Mouse (Mus musculus) heart, embryonic 14.5 days (tissue): ENCODE data around the gene Enah. TPM values are rescaled to one million over a fixed set of nuclear protein-coding genes. Genes with fewer than 3 reads are reported as not detected.

Source experiments
- ATAC-seq: fragments of 200-750 bp; cut with Nextera tagmentation; 2 replicates; pipeline ENCODE4 v1.8.0; 2017; ENCODE audit warnings: low read depth, moderate TSS enrichment; ENCODE audit not compliant: insufficient number of reproducible peaks, insufficient read depth, low FRiP score
- H3K27ac ChIP-seq, 2 experiments: fragments of 200-500 bp in 1 of 2; fragments of 300-500 bp in 1 of 2; sonication (generic) in 1 of 2; replicated peaks in 1 of 2; 2 replicates each; pipeline ENCODE4 v1.5.1; 2012 to 2014; ENCODE audit warnings: low read depth in 2 of 2, low read length in 2 of 2, control low read depth in 1 of 2, mild to moderate bottlenecking in 1 of 2, mixed read lengths in 1 of 2; ENCODE audit not compliant: control insufficient read depth in 1 of 2, insufficient read depth in 1 of 2
- H3K27me3 ChIP-seq: fragments of 300-500 bp; sonication (generic); 2 replicates; pipeline ENCODE4 v1.6.1; 2014; ENCODE audit warnings: mild to moderate bottlenecking, low read length, control low read depth; ENCODE audit not compliant: control insufficient read depth, insufficient read depth
- H3K36me3 ChIP-seq: fragments of 300-500 bp; sonication (generic); 2 replicates; pipeline ENCODE4 v1.6.1; 2014; ENCODE audit warnings: mild to moderate bottlenecking, control low read depth, low read length, mixed read lengths; ENCODE audit not compliant: control insufficient read depth, insufficient read depth
- H3K4me1 ChIP-seq, 2 experiments: fragments of 200-500 bp in 1 of 2; fragments of 300-500 bp in 1 of 2; sonication (generic) in 1 of 2; 2 replicates each; pipeline ENCODE4 v1.6.1; 2012 to 2014; ENCODE audit warnings: low read length in 2 of 2, control low read depth in 1 of 2, mixed read lengths in 1 of 2; ENCODE audit not compliant: control insufficient read depth in 2 of 2, insufficient read depth in 2 of 2
- H3K4me2 ChIP-seq: fragments of 300-500 bp; sonication (generic); 2 replicates; pipeline ENCODE4 v1.6.1; 2014; ENCODE audit warnings: mild to moderate bottlenecking, low read length
- H3K4me3 ChIP-seq, 2 experiments: fragments of 200-500 bp in 1 of 2; fragments of 300-500 bp in 1 of 2; sonication (generic) in 1 of 2; 2 replicates each; pipeline ENCODE4 v1.5.1; 2012 to 2014; ENCODE audit warnings: low read length in 2 of 2, mild to moderate bottlenecking in 2 of 2, control low read depth in 1 of 2, low read depth in 1 of 2, moderate library complexity in 1 of 2; ENCODE audit not compliant: control insufficient read depth in 1 of 2, insufficient read depth in 1 of 2
- H3K9ac ChIP-seq: fragments of 300-500 bp; sonication (generic); 2 replicates; pipeline ENCODE4 v1.6.1; 2014; ENCODE audit warnings: mild to moderate bottlenecking, low read length
- H3K9me3 ChIP-seq: fragments of 300-500 bp; sonication (generic); 2 replicates; pipeline ENCODE4 v1.6.1; 2016; ENCODE audit warnings: low read length, control low read depth; ENCODE audit not compliant: control insufficient read depth
- WGBS: fragments of 180-500 bp; shearing (Covaris S2); extraction: QIAGEN DNeasy Blood & Tissue Kit; methylation state at CpG from one replicate; pipeline ENCODE4 v1.1.7; 2014; 5-methylcytosine and 5-hydroxymethylcytosine counted together
- polyA plus RNA-seq: library from polyadenylated mRNA; unstranded; fragments of >200 nt; fragmentation: Nextera tagmentation; extraction: Ambion mirVana; gene quantifications from 2 replicates; pipeline ENCODE4 v1.2.1, GENCODE M21; 2014

Gene Enah
- polyA plus RNA-seq, 1 experiment from 2014 or later = 26.1 TPM

GRCm38 (mm10) chr1:182026821-182027220, 7.0 kb upstream of the Enah start:
- H3K27me3 ChIP-seq = no peaks in the 10 kb centered on the region
- no peaks in the 10 kb centered on the region for H3K36me3 ChIP-seq
- no peak for ATAC-seq
- H3K4me1 ChIP-seq = peaks cover 20 to 39% of the 10 kb centered on the region in 2 experiments
- no peaks in the 10 kb centered on the region for H3K9me3 ChIP-seq
- no peak overlapping the region for H3K4me2 ChIP-seq
- 0 out of 2 replicates have a peak overlapping the region, but pooled peaks have one; percentile 35 for H3K9ac ChIP-seq
- H3K27ac ChIP-seq = peak overlapping the region; percentile 75 to 76
- 79% methylated on average over 5 of the region's 5 CpGs for WGBS
- H3K4me3 ChIP-seq = no peak overlapping the region

GRCm38 (mm10) chr1:182026120-182026519, 6.3 kb upstream of the Enah start:
- ATAC-seq = 0 out of 2 replicates have a peak, but pooled peaks have one; percentile 10
- 26% methylated on average over 7 of the region's 7 CpGs for WGBS
- no peaks in the 10 kb centered on the region for H3K9me3 ChIP-seq
- H3K27me3 ChIP-seq = no peaks in the 10 kb centered on the region
- H3K27ac ChIP-seq = peak overlapping the region; percentile 75 to 76
- peak overlapping the region; percentile 12; the same call in 1 of the 2 replicates for H3K4me2 ChIP-seq
- H3K36me3 ChIP-seq = no peaks in the 10 kb centered on the region
- 0 out of 2 replicates have a peak overlapping the region, but pooled peaks have one; percentile 18 for H3K9ac ChIP-seq
- H3K4me1 ChIP-seq = peaks cover 20 to 46% of the 10 kb centered on the region in 2 experiments
- no peak overlapping the region for H3K4me3 ChIP-seq

GRCm38 (mm10) chr1:182021691-182022299, 2.0 kb upstream of the Enah start:
- 49% methylated on average over 6 of the region's 6 CpGs for WGBS
- peak overlapping the region in 1 of 2 experiments; percentile 97; a peak in 2 of 4 replicates for H3K27ac ChIP-seq
- H3K9ac ChIP-seq = no peak overlapping the region
- H3K27me3 ChIP-seq = no peaks in the 10 kb centered on the region
- H3K4me3 ChIP-seq = no peak overlapping the region
- no peaks in the 10 kb centered on the region for H3K36me3 ChIP-seq
- no peak for ATAC-seq
- H3K4me2 ChIP-seq = no peak overlapping the region
- H3K4me1 ChIP-seq = peaks cover 3 to 34% of the 10 kb centered on the region in 2 experiments
- no peaks in the 10 kb centered on the region for H3K9me3 ChIP-seq

GRCm38 (mm10) chr1:182020831-182021460, 1.2 kb upstream of the Enah start:
- peak overlapping the region; percentile 98 to 99 for H3K4me3 ChIP-seq
- H3K36me3 ChIP-seq = peaks cover 1% of the 10 kb centered on the region
- peak overlapping the region; percentile 98 for H3K9ac ChIP-seq
- H3K27me3 ChIP-seq = no peaks in the 10 kb centered on the region
- peak overlapping the region; percentile 71 for H3K4me2 ChIP-seq
- peaks cover 0 to 27% of the 10 kb centered on the region in 2 experiments; a peak in 2 of 4 replicates for H3K4me1 ChIP-seq
- no peak for ATAC-seq
- 25% methylated on average over 11 of the region's 11 CpGs for WGBS
- no peaks in the 10 kb centered on the region for H3K9me3 ChIP-seq
- peak overlapping the region; percentile 94 to 97 for H3K27ac ChIP-seq

- Histone ChIP-seq H3K27ac (peak overlapping the region; percentile 92 to 97), H3K4me2 (peak overlapping the region; percentile 71), H3K36me3 (peaks cover 6% of the 10 kb centered on the region), H3K9ac (peak overlapping the region; percentile 98), H3K9me3 (no peaks in the 10 kb centered on the region), H3K4me1 (peaks cover 0 to 21% of the 10 kb centered on the region in 2 experiments; a peak in 2 of 4 replicates), H3K4me3 (peak overlapping the region; percentile 98 to 99), H3K27me3 (no peaks in the 10 kb centered on the region)
- peak; percentile 41; the same call in 1 of the 2 replicates for ATAC-seq
- WGBS = under 1% methylated on average over 55 of the region's 104 CpGs
These were observed 394 bp downstream of the Enah start for GRCm38 (mm10) chr1:182019266-182019925.

GRCm38 (mm10) chr1:182018397-182019265, 1.2 kb downstream of the Enah start:
- Histone ChIP-seq H3K9ac (peak overlapping the region; percentile 98), H3K4me2 (peak overlapping the region; percentile 71), H3K4me3 (peak overlapping the region; percentile 98 to 99), H3K4me1 (peaks cover 0 to 25% of the 10 kb centered on the region in 2 experiments; a peak in 2 of 4 replicates), H3K36me3 (peaks cover 6% of the 10 kb centered on the region), H3K27me3 (no peaks in the 10 kb centered on the region), H3K9me3 (no peaks in the 10 kb centered on the region), H3K27ac (peak overlapping the region; percentile 92 to 97)
- ATAC-seq = no peak
- under 1% methylated on average over 29 of the region's 29 CpGs for WGBS

GRCm38 (mm10) chr1:182005831-182006230, 14.0 kb downstream of the Enah start:
- no peak overlapping the region for H3K4me3 ChIP-seq
- H3K27ac ChIP-seq = no peak overlapping the region
- H3K27me3 ChIP-seq = no peaks in the 10 kb centered on the region
- no peak overlapping the region for H3K4me2 ChIP-seq
- H3K4me1 ChIP-seq = 0 out of 4 replicates have a peak, but pooled peaks cover 0 to 3% of the 10 kb centered on the region in 2 experiments
- no peaks in the 10 kb centered on the region for H3K9me3 ChIP-seq
- no peak overlapping the region for H3K9ac ChIP-seq
- no peak for ATAC-seq
- 75% methylated on average over 1 of the region's 1 CpGs for WGBS
- peaks cover 20% of the 10 kb centered on the region for H3K36me3 ChIP-seq
